Mouse (Mus musculus) ovary, adult 18-20 months (tissue): ENCODE data around the gene Gucy2c.

ENCODE experiments used
- DNase-seq: peaks from one replicate; pipeline ENCODE4 v3.0.0; 2022; ENCODE audit warnings: low spot score, mixed read lengths

The Gucy2c gene

DNA sequence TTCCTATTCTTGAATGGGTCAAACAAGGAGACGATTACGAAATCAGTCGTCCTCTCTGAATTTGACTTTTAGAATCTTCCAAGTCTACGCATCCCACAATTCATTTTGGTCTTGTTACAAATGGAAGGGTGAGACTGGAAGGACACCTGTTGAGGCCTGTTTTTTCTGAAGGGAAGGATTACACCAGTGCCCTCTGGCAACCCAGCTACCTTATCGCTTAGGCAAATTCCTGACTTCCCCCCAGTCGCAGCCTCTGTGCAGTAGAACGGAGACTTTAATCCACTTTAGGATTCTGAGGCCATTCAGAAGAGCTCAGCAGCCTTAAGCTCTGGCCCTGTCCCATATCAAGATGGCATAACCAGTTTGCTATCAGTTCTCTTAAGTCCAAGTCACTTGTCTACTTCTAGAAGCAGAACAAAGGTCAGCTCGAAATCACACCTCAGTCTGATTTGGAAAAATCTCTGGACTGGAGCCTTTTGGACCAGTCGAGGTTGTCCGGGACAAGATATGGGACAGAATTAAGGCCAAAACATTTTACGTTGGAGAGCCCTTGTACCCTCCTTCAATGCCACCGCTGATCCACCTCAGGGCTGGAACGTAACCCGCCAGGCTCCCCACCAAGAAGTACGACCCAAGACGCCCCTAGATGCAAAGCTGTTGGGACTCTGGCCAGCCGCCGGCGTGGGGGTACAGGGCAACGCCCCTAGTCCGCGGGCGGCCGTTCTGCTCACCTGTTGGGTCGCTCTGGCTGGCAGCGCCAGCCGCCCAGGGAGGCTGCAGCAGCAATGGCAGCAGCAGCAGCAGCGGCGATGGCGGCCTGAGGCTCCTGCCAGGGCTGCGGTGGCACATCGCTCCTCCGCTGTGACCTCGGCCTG lies 120.5 kb downstream of the Gucy2c start:
- no peak for DNase-seq

DNA sequence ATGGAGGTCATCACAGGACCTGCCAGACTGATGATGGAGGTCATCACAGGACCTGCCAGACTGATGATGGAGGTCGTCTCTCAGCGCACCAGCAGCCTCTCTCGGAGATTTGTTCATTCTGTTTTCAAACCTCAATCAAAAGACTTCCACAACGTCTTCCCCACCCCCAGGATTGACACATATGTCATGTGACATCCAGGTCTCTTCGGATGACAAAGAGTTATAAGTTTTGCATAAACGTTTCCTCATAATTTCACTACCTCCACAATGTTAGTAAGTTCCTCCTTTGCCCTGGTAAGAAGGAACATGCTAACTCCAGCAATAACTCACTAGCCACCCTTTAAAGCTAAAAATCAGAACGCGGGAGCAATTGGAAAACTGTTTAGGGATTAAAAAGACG lies 122.3 kb downstream of the Gucy2c start:
- DNase-seq, result no peak

DNA sequence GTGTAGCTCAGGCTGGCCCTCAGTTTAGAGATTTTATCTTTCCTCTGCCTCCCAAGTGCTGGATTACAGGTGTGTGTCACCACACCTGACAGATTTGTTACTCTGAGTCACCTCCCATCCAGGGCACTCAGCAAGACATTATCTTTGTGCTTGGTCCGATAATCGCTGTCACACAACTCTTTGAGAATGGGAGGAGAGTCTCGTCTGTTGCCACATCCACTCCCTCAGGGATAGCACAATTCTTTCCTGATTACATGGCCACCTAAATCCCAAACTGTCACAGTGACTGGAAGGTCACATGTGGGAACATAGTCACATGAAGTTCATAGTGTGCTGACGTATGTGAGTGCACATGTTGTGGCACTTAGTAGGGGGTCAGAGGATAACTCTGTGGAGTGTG lies 123.3 kb downstream of the Gucy2c start:
- DNase-seq, result no peak

DNA sequence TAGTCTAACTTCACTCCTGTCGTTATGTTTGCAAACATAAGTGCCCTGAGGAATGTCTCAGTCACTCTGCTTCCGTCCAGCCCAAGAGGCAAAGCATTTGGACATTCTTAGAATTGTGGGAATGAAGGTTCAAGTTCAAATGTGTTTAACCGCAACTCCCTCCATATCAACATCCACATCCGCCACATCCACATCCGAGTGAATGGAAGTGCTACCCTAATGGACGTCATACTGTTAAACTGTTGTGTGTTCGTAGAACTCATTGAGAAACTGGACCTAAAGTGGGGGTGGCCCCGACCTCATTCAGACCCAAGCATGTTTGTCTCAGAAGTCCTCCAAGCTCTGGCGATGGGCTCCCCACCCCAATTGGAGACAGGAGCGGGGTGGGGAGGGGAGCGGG lies 125.8 kb downstream of the Gucy2c start:
- no peak for DNase-seq

DNA sequence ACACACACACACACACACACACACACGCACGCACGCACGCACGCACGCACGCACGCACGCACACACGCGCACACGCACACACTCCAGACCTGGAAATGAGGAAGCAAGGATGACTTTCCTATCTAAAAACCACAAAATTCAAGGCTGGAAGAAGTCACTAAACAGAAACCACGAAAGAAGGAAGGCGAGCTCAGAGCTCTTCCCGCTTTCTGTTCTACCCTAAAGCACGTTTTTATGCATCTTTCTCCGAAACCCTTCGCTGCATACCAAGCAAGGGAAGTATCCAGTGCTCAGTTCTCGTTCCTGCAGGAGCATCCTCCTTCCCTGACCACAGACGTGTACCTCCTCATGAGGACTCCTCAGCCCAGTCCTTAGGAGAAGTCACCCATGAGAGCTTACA lies 127.1 kb downstream of the Gucy2c start:
- no peak for DNase-seq

DNA sequence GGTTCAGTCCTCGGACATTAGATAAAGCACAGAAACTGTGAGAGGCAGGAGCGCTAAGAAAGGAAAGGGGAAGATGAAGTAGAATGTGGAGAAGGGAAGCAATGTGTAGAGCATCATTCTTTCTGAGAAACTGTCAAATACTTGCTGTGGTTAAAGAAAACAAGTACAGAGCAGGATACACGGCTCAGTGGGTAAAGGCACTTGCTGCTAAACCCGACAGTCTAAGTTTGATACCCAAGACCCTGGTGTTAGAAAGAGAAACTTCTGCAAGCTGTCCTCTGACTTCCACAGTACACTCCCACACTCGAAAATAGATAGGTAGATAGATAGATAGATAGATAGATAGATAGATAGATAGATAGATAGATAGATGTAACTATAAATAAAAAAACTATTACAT lies 128.2 kb downstream of the Gucy2c start:
- DNase-seq, result no peak

DNA sequence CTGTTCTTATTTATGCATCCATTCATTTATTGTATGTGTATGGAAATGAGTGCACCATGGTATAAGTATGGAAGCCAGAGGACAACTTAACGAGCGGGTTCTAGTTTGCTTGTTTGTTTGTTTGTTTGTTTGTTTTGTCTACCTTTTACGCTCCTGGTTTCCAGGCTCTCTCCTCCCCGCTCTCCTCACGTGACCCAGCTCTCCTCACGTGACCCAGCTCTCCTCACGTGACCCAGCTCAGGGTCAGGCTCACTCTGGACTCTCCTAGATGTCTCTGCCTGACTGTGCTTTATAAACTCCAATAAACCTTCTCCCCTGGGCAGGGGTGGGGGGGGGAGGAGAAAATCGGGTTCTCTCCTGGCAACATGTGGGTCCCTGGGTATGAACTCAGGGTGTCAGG lies 130.9 kb downstream of the Gucy2c start:
- DNase-seq, result no peak

DNA sequence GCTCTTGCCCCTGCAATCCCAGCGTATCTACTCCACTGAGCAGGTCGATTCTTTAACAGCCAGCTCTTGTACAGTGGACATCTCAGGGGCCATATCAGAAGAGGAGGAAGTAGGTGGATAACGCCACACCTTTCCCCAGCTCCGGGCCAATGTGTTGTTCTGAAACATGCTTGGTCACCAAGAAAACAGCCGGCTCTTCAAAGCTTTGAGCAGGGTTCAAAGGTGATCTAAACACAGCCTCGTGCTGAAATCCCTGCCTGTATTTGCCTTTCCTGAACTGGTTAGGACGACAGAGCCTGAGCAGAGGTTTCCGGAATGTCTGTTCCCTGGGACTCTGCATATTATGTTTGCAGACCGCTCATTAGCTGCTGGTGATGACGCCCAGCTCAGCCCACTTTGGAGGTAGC lies 134.1 kb downstream of the Gucy2c start:
- DNase-seq, result no peak
